Mouse (Mus musculus) embryo, embryonic 11.5 days (tissue): Measurements from ENCODE around the gene Gm17349.

Source experiments
- DNase-seq: peaks from one replicate; pipeline ENCODE4 v3.0.0-alpha.2; 2012; ENCODE audit warnings: low read depth, low spot score

Gene Gm17349

GRCm38 (mm10) chr15:99699715-99700114 is 5.6 kb downstream of the Gm17349 start:
- DNase-seq, result no peak

- DNase-seq, result no peak
Observed at GRCm38 (mm10) chr15:99698533-99699085, 6.7 kb downstream of the Gm17349 start.

DNA sequence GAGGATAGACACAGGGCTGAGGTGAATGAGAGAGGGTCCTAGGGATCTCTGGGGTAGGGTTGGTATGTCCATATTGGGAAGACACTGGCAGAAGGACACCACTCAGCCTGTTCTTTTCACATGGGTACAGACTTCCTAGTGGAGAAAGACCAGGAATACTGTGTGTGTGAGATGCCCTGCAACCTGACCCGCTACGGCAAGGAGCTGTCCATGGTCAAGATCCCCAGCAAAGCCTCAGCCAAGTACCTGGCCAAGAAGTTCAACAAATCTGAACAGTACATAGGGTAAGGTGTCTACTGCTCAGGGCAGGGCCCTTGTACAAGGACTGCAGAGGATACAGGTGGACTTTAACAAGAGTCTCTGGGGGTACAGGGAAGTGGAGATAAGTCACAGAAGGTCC is 8.0 kb downstream of the Gm17349 start:
- no peak for DNase-seq

DNA sequence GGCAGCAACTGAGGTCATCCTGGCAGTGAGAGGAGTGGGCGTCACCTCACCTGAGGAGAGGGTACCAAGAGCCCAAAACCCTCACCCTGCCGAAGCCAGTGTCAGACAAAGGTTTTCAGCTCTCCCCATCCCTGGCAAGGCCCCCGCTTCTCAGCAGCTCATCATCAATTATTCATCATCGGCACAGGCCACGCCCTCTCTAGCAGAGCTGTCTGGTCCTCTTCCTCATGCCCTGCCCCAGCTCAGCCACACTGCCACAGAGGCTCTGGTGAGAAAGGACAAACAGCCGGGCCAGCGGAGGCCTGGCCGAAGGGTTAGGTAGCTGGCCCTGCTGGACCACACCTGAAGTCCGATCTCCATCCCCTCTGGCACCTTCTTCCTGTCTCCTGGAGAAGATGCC is 13.3 kb downstream of the Gm17349 start:
- DNase-seq, result no peak

GRCm38 (mm10) chr15:99690924-99691323 is 14.4 kb downstream of the Gm17349 start:
- no peak for DNase-seq

- no peak for DNase-seq
Observed at GRCm38 (mm10) chr15:99688712-99689111, 16.6 kb downstream of the Gm17349 start.

DNA sequence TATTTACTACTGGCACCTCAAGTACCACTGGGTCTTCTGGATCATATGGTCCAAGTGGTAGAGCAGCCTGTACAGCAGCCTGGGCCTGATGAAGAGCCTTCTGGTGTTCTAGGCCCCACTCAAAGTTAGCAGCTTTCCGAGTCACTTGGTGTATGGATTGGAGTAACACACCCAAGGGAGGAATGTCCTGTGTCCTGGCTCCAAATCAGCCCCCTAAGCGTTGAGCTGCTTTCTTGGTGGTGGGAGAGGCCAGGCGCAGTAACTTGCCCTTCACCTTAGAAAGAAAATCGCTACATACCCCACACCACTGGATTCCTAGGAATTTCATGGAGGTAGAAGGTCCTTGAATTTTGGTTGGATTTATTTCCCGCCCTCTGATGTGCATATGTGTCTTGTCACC is 21.1 kb downstream of the Gm17349 start:
- no peak for DNase-seq

DNA sequence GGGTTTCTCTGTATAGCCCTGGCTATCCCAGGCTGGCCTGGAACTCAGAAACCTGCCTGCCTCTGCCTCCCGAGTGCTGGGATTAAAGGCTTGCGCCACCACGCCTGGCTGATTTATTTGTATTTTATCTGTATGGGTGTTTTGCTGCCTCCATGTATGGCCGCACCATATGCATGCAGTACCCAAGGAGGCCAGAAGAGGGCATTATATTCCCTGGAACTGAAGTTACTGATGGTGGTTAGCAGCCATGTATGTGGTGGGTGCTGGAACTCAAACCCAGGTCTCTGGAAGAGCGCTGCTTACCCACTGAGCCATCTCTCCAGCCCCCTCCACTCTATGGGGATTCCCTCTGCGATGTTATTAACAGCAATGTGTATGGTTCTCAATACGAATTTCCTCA is 22.4 kb downstream of the Gm17349 start:
- DNase-seq, result no peak

DNA sequence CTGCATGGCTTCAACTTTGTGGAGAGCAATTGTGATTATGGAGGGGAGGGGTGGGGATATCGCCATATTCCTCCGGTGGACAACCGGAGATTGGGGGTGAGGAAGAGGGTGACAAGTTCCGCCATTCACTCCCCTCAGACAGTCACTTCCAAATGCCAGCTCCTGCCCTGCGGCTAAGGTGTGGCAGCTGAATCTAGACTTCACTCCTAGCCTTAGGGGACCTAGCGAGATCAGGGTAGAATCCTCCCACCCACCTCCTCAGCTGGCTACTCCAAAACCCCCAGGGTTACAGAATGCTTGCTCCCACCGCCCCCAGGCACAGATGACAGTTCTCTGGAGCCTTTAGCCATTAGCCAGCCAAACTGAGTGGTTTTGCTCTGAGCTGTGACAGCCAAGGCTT is 26.3 kb downstream of the Gm17349 start:
- DNase-seq, result no peak

- no peak for DNase-seq
Observed at GRCm38 (mm10) chr15:99678063-99678800, 27.1 kb downstream of the Gm17349 start.

DNA sequence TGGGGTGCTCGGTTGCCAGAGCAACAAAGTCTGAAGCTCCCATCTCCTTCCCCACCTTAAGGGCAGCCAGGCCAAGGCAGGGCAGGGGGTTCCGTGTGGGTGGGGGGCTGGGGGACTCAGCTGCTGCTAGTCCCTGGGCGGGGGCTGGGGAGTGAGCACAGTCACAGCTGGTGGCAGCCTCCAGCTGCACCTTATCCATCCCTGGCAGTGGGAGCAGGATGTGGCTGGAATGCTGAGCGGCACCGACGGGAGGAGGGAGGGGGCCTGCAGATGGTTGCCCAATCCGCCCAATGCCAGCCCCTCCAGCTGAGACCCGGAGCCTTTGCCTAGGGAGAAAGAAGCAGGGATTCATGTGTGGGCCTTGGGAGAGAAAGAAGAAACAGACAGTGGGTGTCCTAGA is 28.2 kb downstream of the Gm17349 start:
- no peak for DNase-seq

DNA sequence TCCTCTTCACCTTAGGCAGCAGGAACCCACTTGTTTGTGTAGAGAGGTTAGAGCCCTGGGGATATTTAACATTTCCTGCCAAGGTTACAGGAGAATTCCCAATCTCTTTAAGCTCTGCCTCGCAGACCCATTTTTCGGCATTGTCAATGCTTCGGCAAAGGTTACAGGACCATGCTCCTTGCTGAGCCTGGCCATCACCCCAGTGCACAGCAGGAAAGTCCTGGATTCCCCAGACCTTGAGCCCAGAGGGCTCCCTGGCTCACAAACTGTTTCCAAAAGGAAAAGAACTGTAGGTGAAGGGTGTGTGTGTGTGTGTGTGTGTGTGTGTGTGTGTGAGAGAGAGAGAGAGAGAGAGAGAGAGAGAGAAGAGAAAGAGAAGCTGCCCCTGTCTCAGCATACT is 30.4 kb downstream of the Gm17349 start:
- DNase-seq, result no peak

DNA sequence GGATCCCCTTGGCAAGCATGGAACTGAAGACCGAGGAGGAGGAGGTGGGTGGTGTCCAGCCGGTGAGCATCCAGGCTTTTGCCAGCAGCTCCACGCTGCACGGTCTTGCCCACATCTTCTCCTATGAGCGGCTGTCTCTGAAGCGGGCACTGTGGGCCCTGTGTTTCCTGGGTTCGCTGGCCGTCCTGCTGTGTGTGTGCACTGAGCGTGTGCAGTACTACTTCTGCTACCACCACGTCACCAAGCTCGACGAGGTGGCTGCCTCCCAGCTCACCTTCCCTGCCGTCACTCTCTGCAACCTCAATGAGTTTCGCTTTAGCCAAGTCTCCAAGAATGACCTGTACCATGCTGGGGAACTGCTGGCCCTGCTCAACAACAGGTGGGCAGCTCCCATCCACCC is 33.5 kb downstream of the Gm17349 start:
- DNase-seq, result no peak

GRCm38 (mm10) chr15:99670964-99671670 is 34.2 kb downstream of the Gm17349 start:
- DNase-seq, result no peak

DNA sequence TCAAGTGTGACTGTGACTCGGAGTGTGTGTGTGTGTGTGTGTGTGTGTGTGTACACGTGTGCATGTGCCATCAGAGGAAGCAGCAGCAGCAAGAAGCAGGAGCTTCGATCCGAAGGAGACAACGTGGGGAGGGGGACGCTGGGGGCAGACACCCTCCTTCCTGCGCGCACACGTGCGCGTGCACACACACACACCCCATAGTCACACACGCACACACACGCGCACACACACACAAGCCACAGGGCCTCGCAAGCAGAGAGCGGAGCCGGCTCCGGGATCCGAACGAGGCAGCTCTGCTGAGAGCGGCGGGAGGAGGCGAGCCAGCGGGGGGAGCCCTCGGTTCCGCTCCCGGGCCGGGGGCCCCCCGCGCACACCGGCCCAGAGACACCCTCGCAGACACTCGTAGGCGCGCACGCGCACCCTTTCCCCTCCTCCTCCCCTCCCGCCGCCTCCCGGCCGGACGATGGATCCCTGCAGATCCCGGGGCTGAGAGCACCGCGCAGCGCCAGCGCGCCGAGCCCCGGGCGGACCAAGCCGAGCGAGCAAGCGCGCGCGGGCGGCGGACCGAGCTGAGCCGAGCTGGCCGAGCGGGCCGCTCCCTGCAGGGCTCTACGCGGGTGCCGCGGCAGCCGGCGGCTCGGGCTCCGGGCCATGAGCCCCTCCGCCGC is 35.0 kb downstream of the Gm17349 start, which contains the start of gene Asic1:
TSS of gene Asic1 (plus strand) at position 215 of the 668 bp plus-strand sequence.
- DNase-seq, result no peak

GRCm38 (mm10) chr15:99669392-99669791 is 35.9 kb downstream of the Gm17349 start:
- DNase-seq, result no peak

DNA sequence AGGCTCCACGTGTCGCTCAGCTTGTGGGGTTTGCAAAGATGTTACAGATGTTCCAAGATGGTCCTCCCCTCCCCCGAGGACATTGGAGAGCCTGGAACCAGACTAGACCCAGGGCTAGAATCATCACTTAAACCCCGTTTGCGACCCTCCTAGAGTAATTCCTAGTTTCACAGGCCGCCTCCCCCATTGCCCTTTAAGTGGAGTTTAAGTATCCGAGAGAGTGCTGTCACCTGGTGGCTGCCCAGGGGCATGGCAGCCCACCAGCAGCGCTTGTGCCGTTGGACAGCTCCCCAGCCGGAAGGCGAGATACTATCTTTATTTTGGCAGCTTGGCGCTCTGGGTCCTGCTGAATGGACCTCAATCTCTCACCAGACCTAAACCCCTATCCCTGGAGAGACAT is 36.4 kb downstream of the Gm17349 start:
- DNase-seq, result peak; percentile 67

DNA sequence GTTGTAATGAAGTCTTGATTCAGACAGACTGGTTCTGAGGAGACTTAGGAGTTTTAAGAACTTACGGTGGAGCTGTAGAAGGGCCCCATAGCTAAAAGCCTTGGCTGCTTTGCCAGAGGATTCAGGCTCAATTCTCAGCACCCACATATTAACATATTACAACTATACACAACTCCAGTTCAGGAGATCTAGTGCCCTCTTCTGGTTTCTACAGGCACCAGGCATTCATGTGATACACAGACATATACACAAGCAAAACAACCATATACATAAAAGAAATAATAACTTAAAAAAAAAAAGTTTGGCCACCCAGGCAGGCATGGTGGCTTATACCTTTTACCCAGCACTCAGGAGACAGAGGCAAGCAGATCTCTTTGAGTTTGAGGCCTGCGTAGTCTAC is 37.7 kb downstream of the Gm17349 start:
- no peak for DNase-seq

GRCm38 (mm10) chr15:99664600-99665451 is 40.5 kb downstream of the Gm17349 start:
- no peak for DNase-seq

GRCm38 (mm10) chr15:99663964-99664599 is 41.2 kb downstream of the Gm17349 start:
- DNase-seq, result no peak

DNA sequence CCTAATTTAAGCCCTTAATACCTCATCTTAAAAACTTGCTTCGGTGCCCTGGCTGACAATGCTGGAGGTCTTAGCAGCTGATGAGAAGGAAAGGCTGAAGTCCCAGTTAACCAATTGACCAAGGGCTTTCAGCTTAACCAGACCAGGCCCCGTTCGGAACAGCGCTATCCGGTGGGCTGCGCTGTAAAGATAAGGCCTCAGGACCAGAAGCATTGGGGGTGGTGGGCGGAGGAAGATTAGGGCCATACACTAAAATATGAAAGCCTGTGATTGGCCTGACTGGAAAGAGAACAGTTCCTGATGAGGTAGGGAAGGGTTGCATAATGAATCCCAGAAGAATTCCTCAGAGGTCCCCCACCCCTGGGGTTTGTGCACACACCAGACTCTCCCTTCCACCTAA is 42.9 kb downstream of the Gm17349 start:
- no peak for DNase-seq
